Mouse (Mus musculus) CH12.LX (cell line): ENCODE measurements around the gene Bean1. TPM values are rescaled to one million over a fixed set of nuclear protein-coding genes. Genes with fewer than 3 reads are reported as not detected.

Experiments used
- DNase-seq: peaks from one replicate; pipeline ENCODE4 v3.0.0-alpha.2; 2013; ENCODE audit errors: extremely low read depth
- H3K27ac ChIP-seq: 2 replicates; pipeline ENCODE4 v1.5.1; 2012; ENCODE audit warnings: low read depth, mild to moderate bottlenecking, control low read depth, moderate library complexity; ENCODE audit not compliant: insufficient read depth
- H3K27me3 ChIP-seq: replicated peaks from 2 replicates; pipeline ENCODE3; 2012; ENCODE audit warnings: inconsistent platforms
- H3K36me3 ChIP-seq, 2 experiments: replicated peaks in 1 of 2; 2 replicates each; pipeline versions ENCODE3 to v1.6.1; 2012; ENCODE audit warnings: inconsistent platforms in 1 of 2, low read length in 1 of 2, mild to moderate bottlenecking in 1 of 2, mixed read lengths in 1 of 2, moderate library complexity in 1 of 2; ENCODE audit not compliant: control insufficient read depth in 1 of 2, insufficient read depth in 1 of 2
- H3K4me1 ChIP-seq, 2 experiments: 2 replicates each; pipeline ENCODE4 v1.6.1; 2012; ENCODE audit warnings: inconsistent platforms in 1 of 2, moderate library complexity in 1 of 2; ENCODE audit not compliant: insufficient read depth in 2 of 2, control insufficient read depth in 1 of 2
- H3K4me2 ChIP-seq: 2 replicates; pipeline ENCODE4 v1.6.1; 2012; ENCODE audit warnings: low read depth, mild to moderate bottlenecking, control low read depth; ENCODE audit not compliant: poor library complexity, insufficient read depth, severe bottlenecking
- H3K4me3 ChIP-seq, 3 experiments: fragments of 150-350 bp in 1 of 3; sonication (generic) in 1 of 3; replicated peaks in 1 of 3; 2 replicates each; pipeline versions ENCODE3 to v1.5.1; 2011 to 2012; ENCODE audit warnings: low read depth in 2 of 3, low read length in 2 of 3, mild to moderate bottlenecking in 2 of 3, moderate library complexity in 2 of 3, control low read depth in 1 of 3, improper control_type of control experiment in 1 of 3, inconsistent platforms in 1 of 3, mixed read lengths in 1 of 3; ENCODE audit not compliant: poor library complexity in 1 of 3
- H3K79me2 ChIP-seq: replicated peaks from 2 replicates; pipeline ENCODE4 v1.6.1; 2012; ENCODE audit warnings: mild to moderate bottlenecking, moderate library complexity; ENCODE audit not compliant: control insufficient read depth, poor library complexity, insufficient read depth, severe bottlenecking; ENCODE audit errors: extremely low read depth
- H3K9ac ChIP-seq: 2 replicates; pipeline ENCODE4 v1.6.1; 2012; ENCODE audit warnings: low read depth, mild to moderate bottlenecking, control low read depth, moderate library complexity; ENCODE audit not compliant: insufficient read depth
- H3K9me3 ChIP-seq: replicated peaks from 2 replicates; pipeline ENCODE3; 2012; ENCODE audit warnings: low read length, inconsistent platforms, mixed read lengths
- BHLHE40 ChIP-seq: IDR thresholded peaks from 2 replicates; pipeline ENCODE4 v1.6.1; 2011; ENCODE audit warnings: mild to moderate bottlenecking, low read depth, low read length, improper control_type of control experiment
- CHD2 ChIP-seq: IDR thresholded peaks from 2 replicates; pipeline ENCODE4 v1.6.1; 2011; ENCODE audit warnings: low read length, improper control_type of control experiment
- EP300 ChIP-seq: IDR thresholded peaks from 2 replicates; pipeline ENCODE4 v1.6.1; 2011; ENCODE audit warnings: low read length, improper control_type of control experiment
- GABPA ChIP-seq: IDR thresholded peaks from 2 replicates; pipeline ENCODE4 v1.6.1; 2012; ENCODE audit warnings: low read depth, low read length, improper control_type of control experiment, inconsistent platforms; ENCODE audit not compliant: insufficient replicate concordance
- HCFC1 ChIP-seq: IDR thresholded peaks from 2 replicates; pipeline ENCODE4 v1.6.1; 2012; ENCODE audit warnings: low read depth, mild to moderate bottlenecking, inconsistent platforms, low read length, improper control_type of control experiment
- IRF4 ChIP-seq: IDR thresholded peaks from 2 replicates; pipeline ENCODE4 v1.6.1; 2014; ENCODE audit warnings: low read depth, mild to moderate bottlenecking, inconsistent platforms, low read length, improper control_type of control experiment
- JUN ChIP-seq: IDR thresholded peaks from 2 replicates; pipeline ENCODE4 v1.6.1; 2011; ENCODE audit warnings: low read depth, mild to moderate bottlenecking, low read length, improper control_type of control experiment, moderate library complexity; ENCODE audit not compliant: insufficient read depth
- JUND ChIP-seq: conservative IDR thresholded peaks from 2 replicates; pipeline ENCODE4 v1.6.1; 2011; ENCODE audit warnings: low read depth, low read length, improper control_type of control experiment
- MAFK ChIP-seq: IDR thresholded peaks from 2 replicates; pipeline ENCODE4 v1.6.1; 2011; ENCODE audit warnings: low read length, improper control_type of control experiment; ENCODE audit not compliant: insufficient replicate concordance
- MEF2A ChIP-seq: IDR thresholded peaks from 2 replicates; pipeline ENCODE4 v1.6.1; 2014; ENCODE audit warnings: low read depth, mild to moderate bottlenecking, inconsistent platforms, low read length, improper control_type of control experiment, borderline replicate concordance
- NELFE ChIP-seq: IDR thresholded peaks from 2 replicates; pipeline ENCODE4 v1.6.1; 2011; ENCODE audit warnings: low read depth, low read length, improper control_type of control experiment
- NRF1 ChIP-seq: IDR thresholded peaks from 2 replicates; pipeline ENCODE4 v1.6.1; 2014; ENCODE audit warnings: low read depth, mild to moderate bottlenecking, inconsistent platforms, low read length, improper control_type of control experiment, moderate library complexity
- PAX5 ChIP-seq: IDR thresholded peaks from 2 replicates; pipeline ENCODE4 v1.6.1; 2012; ENCODE audit warnings: low read length, inconsistent platforms, mixed read lengths
- RAD21 ChIP-seq: IDR thresholded peaks from 2 replicates; pipeline ENCODE4 v1.6.1; 2011; ENCODE audit warnings: low read depth, mild to moderate bottlenecking, low read length, improper control_type of control experiment, moderate library complexity
- SMC3 ChIP-seq: IDR thresholded peaks from 2 replicates; pipeline ENCODE4 v1.6.1; 2011; ENCODE audit warnings: low read depth, low read length, improper control_type of control experiment
- TCF12 ChIP-seq: IDR thresholded peaks from 2 replicates; pipeline ENCODE4 v1.6.1; 2014; ENCODE audit warnings: low read depth, mild to moderate bottlenecking, inconsistent platforms, low read length, improper control_type of control experiment
- USF1 ChIP-seq: IDR thresholded peaks from 2 replicates; pipeline ENCODE4 v1.6.1; 2014; ENCODE audit warnings: low read depth, mild to moderate bottlenecking, inconsistent platforms, low read length, improper control_type of control experiment
- USF2 ChIP-seq: conservative IDR thresholded peaks from 2 replicates; pipeline ENCODE4 v1.6.1; 2011; ENCODE audit warnings: low read depth, low read length, improper control_type of control experiment
- ZC3H11A ChIP-seq: IDR thresholded peaks from 2 replicates; pipeline ENCODE4 v1.6.1; 2012; ENCODE audit warnings: low read depth, mild to moderate bottlenecking, inconsistent platforms, low read length, improper control_type of control experiment
- ZKSCAN1 ChIP-seq: IDR thresholded peaks from 2 replicates; pipeline ENCODE4 v1.6.1; 2012; ENCODE audit warnings: low read depth, inconsistent platforms, low read length, improper control_type of control experiment, borderline replicate concordance
- ZNF384 ChIP-seq: IDR thresholded peaks from 2 replicates; pipeline ENCODE4 v1.6.1; 2012; ENCODE audit warnings: low read depth, low read length, improper control_type of control experiment, inconsistent platforms
- dilution Hi-C: fragments of 300-500 bp; cut with MboI; formaldehyde crosslinking; loops from 2 replicates; pipeline ENCODE4 v1.14.3; 2020; ENCODE audit warnings: low sequenced_read_pairs; ENCODE audit not compliant: extremely low pct_unique_long_range_greater_than_20kb, extremely low pct_ligation_motif_present
- in situ Hi-C: fragments of 300-500 bp; cut with MboI; formaldehyde crosslinking; loops from 3 replicates; pipeline ENCODE4 v1.14.3; 2019; ENCODE audit warnings: low sequenced_read_pairs, low pct_ligation_motif_present, low pct_unique_long_range_greater_than_20kb, mixed read lengths
- polyA plus RNA-seq: library from polyadenylated mRNA; unstranded; fragments of >175 nt; gene quantifications from 2 replicates; pipeline ENCODE4 v1.2.1, GENCODE M21; 2012; ENCODE audit warnings: low read depth; ENCODE audit not compliant: insufficient read length
- total RNA-seq, 2 experiments: library from RNA; depleted of rRNA; stranded (reverse); fragments of 300-350 nt in 1 of 2; fragments of >200 nt in 1 of 2; gene quantifications; 2 replicates each; pipeline ENCODE4 v1.2.3; 2012 to 2014

Bean1 gene
- total and polyA plus RNA-seq, 3 experiments = not detected

GRCm38 (mm10) chr8:104121640-104122416 lies 48.4 kb upstream of the Bean1 start:
- no peak overlapping the region for H3K4me2 ChIP-seq
- H3K36me3 ChIP-seq = peaks cover 0 to 4% of the 10 kb centered on the region in 2 experiments
- peaks cover 3% of the 10 kb centered on the region for H3K9me3 ChIP-seq
- dilution Hi-C loops (no loop called here), in situ Hi-C loops (no loop called here)
- no peak for DNase-seq
- no peaks in the 10 kb centered on the region for H3K27me3 ChIP-seq
- H3K9ac ChIP-seq = no peak overlapping the region
- H3K4me1 ChIP-seq = peaks cover 13 to 23% of the 10 kb centered on the region in 2 experiments
- no peak for TF ChIP-seq USF2
- no peak for TF ChIP-seq MEF2A
- TF ChIP-seq HCFC1 = no peak
- no peak for TF ChIP-seq JUND
- TF ChIP-seq BHLHE40 = no peak
- no peak for TF ChIP-seq ZC3H11A
- TF ChIP-seq IRF4 = no peak
- no peak overlapping the region for H3K27ac ChIP-seq
- H3K4me3 ChIP-seq = no peak overlapping the region
- H3K79me2 ChIP-seq = no peaks in the 10 kb centered on the region

DNA sequence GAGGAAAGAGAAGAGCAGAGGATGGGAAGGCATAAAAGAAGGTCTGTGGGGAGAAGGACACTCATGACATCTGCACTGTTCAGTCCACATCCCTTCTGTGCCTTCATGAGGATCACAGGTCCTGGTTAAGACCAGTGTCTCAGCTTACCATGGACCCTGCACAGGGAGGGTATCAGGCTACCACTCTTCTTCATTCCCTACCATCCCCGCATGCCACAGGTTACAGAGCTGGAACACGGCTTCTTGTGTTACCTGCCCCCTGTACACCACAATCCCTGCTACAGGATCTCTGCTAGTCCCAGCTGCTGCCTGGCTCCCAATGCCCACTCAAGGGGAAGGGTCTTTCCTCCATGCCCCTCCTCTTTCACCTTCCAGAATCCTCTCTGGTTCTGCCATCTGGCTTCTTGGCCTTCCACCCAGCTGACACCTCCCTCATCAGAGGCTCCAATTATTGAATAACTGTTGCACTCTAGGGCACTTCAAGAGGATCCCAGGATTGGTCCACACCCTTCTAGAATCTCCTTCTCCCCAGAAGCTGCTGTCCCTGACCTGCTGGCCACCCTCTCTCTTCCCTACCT lies 47.1 kb upstream of the Bean1 start:
- H3K4me3 ChIP-seq = no peak overlapping the region
- in situ Hi-C loops (no loop called here), dilution Hi-C loops (no loop called here)

More for the DNA sequence above, 47.1 kb upstream of the Bean1 start:
- peaks cover 17 to 34% of the 10 kb centered on the region in 2 experiments for H3K4me1 ChIP-seq
- H3K9me3 ChIP-seq = peaks cover 3% of the 10 kb centered on the region
- H3K27ac ChIP-seq = no peak overlapping the region
- no peaks in the 10 kb centered on the region for H3K27me3 ChIP-seq
- DNase-seq = no peak
- H3K9ac ChIP-seq = no peak overlapping the region
- H3K4me2 ChIP-seq = no peak overlapping the region
- peaks cover 0 to 4% of the 10 kb centered on the region in 2 experiments for H3K36me3 ChIP-seq
- H3K79me2 ChIP-seq = no peaks in the 10 kb centered on the region
- TF ChIP-seq JUN (no peak), ZNF384 (no peak), NELFE (no peak), GABPA (no peak), ZKSCAN1 (no peak), RAD21 (no peak), SMC3 (no peak), PAX5 (no peak), USF1 (no peak), NRF1 (no peak), MAFK (no peak), JUND (no peak), TCF12 (no peak), EP300 (no peak), ZC3H11A (no peak), CHD2 (no peak)
